Mouse (Mus musculus) frontal cortex, adult 2 months (tissue): ENCODE data around the gene Sergef. TPM values are rescaled to one million over a fixed set of nuclear protein-coding genes. Genes with fewer than 3 reads are reported as not detected.
A peak's percentile ranks its signal among the peaks of the same experiment; 100 is the strongest.

Experiments used
- DNase-seq, 2 experiments: peaks; one replicate each; pipeline ENCODE4 v3.0.0; 2022; ENCODE audit warnings: low spot score in 1 of 2; ENCODE audit errors: extremely low spot score in 1 of 2
- polyA plus RNA-seq: library from polyadenylated mRNA; depleted of rRNA; stranded (reverse); fragments of >200 nt; gene quantifications from 2 replicates; pipeline ENCODE4 v1.2.3, GENCODE M21; 2012

Sergef gene
- polyA plus RNA-seq, 1 experiment, result 50.4 TPM

- DNase-seq, result peak in 1 of 2 experiments; percentile 48
These were observed 58.2 kb downstream of the Sergef start for GRCm38 (mm10) chr7:46581358-46581930.

- peak in 1 of 2 experiments; percentile 43 for DNase-seq
These were observed 61.5 kb downstream of the Sergef start for GRCm38 (mm10) chr7:46578091-46578490.

GRCm38 (mm10) chr7:46575897-46576296 lies 63.7 kb downstream of the Sergef start:
- DNase-seq, result no peak

- DNase-seq, result no peak
These were observed 66.6 kb downstream of the Sergef start for GRCm38 (mm10) chr7:46572803-46573594.

- peak in 1 of 2 experiments; percentile 58 for DNase-seq
These were observed 70.1 kb downstream of the Sergef start for GRCm38 (mm10) chr7:46569509-46569908.

- no peak for DNase-seq
These were observed 73.1 kb downstream of the Sergef start for GRCm38 (mm10) chr7:46566318-46567007.

- DNase-seq, result no peak
These were observed 74.2 kb downstream of the Sergef start for GRCm38 (mm10) chr7:46565374-46565773.

- DNase-seq, result no peak
These were observed 75.8 kb downstream of the Sergef start for GRCm38 (mm10) chr7:46563801-46564200.

- DNase-seq, result no peak
These were observed 79.5 kb downstream of the Sergef start for GRCm38 (mm10) chr7:46560061-46560460.

GRCm38 (mm10) chr7:46559643-46560042 lies 80.0 kb downstream of the Sergef start:
- no peak for DNase-seq

- DNase-seq, result no peak
These were observed 80.6 kb downstream of the Sergef start for GRCm38 (mm10) chr7:46559006-46559405.

GRCm38 (mm10) chr7:46557996-46558395 lies 81.6 kb downstream of the Sergef start:
- DNase-seq, result no peak

- no peak for DNase-seq
These were observed 82.2 kb downstream of the Sergef start for GRCm38 (mm10) chr7:46557387-46557786.

GRCm38 (mm10) chr7:46556358-46557118 lies 83.1 kb downstream of the Sergef start:
- no peak for DNase-seq

GRCm38 (mm10) chr7:46555731-46556130 lies 83.9 kb downstream of the Sergef start:
- no peak for DNase-seq

- DNase-seq, result no peak
These were observed 84.8 kb downstream of the Sergef start for GRCm38 (mm10) chr7:46554855-46555254.

- no peak for DNase-seq
These were observed 85.6 kb downstream of the Sergef start for GRCm38 (mm10) chr7:46554003-46554402.

GRCm38 (mm10) chr7:46551935-46552752 lies 87.5 kb downstream of the Sergef start:
- DNase-seq, result no peak

- DNase-seq, result no peak
These were observed 88.4 kb downstream of the Sergef start for GRCm38 (mm10) chr7:46551173-46551572.

- no peak for DNase-seq
These were observed 91.5 kb downstream of the Sergef start for GRCm38 (mm10) chr7:46548124-46548523.
